Mouse (Mus musculus) MEL (cell line): ENCODE data around the gene Higd2a. TPM values are rescaled to one million over a fixed set of nuclear protein-coding genes. Genes with fewer than 3 reads are reported as not detected.

Source experiments
- DNase-seq: peaks from one replicate; pipeline ENCODE4 v3.0.0; 2011; ENCODE audit warnings: low read depth, low spot score
- H3K27ac ChIP-seq: 2 replicates; pipeline ENCODE4 v1.5.1; 2012; ENCODE audit warnings: low read depth, mild to moderate bottlenecking, control low read depth, low read length, moderate library complexity; ENCODE audit not compliant: control insufficient read depth
- H3K27me3 ChIP-seq, 2 experiments: fragments of 150-350 bp in 1 of 2; sonication (generic) in 1 of 2; 2 replicates each; pipeline ENCODE4 v1.6.1; 2012; ENCODE audit warnings: low read length in 2 of 2, mild to moderate bottlenecking in 2 of 2, improper control_type of control experiment in 1 of 2, moderate library complexity in 1 of 2; ENCODE audit not compliant: insufficient read depth in 2 of 2, control insufficient read depth in 1 of 2
- H3K36me3 ChIP-seq, 2 experiments: 2 replicates each; pipeline ENCODE4 v1.6.1; 2012 to 2014; ENCODE audit warnings: low read length in 2 of 2, improper control_type of control experiment in 1 of 2, inconsistent platforms in 1 of 2, mild to moderate bottlenecking in 1 of 2; ENCODE audit not compliant: insufficient read depth in 2 of 2, control insufficient read depth in 1 of 2
- H3K4me1 ChIP-seq, 2 experiments: fragments of 150-350 bp in 1 of 2; sonication (generic) in 1 of 2; 2 replicates each; pipeline ENCODE4 v1.6.1; 2012; ENCODE audit warnings: low read length in 2 of 2, improper control_type of control experiment in 1 of 2, mild to moderate bottlenecking in 1 of 2; ENCODE audit not compliant: insufficient read depth in 2 of 2, control insufficient read depth in 1 of 2
- H3K4me3 ChIP-seq, 2 experiments: fragments of 150-350 bp in 1 of 2; sonication (generic) in 1 of 2; 2 replicates each; pipeline ENCODE4 v1.5.1; 2012; ENCODE audit warnings: low read depth in 2 of 2, low read length in 2 of 2, mild to moderate bottlenecking in 2 of 2, moderate library complexity in 2 of 2, control low read depth in 1 of 2, improper control_type of control experiment in 1 of 2; ENCODE audit not compliant: control insufficient read depth in 1 of 2, insufficient read depth in 1 of 2
- H3K79me2 ChIP-seq: 2 replicates; pipeline ENCODE4 v1.6.1; 2012; ENCODE audit warnings: mild to moderate bottlenecking, low read length, moderate library complexity; ENCODE audit not compliant: control insufficient read depth, poor library complexity, insufficient read depth
- H3K9ac ChIP-seq: 2 replicates; pipeline ENCODE4 v1.6.1; 2012; ENCODE audit warnings: low read depth, mild to moderate bottlenecking, control low read depth, low read length, moderate library complexity; ENCODE audit not compliant: control insufficient read depth, poor library complexity, severe bottlenecking
- H3K9me3 ChIP-seq: fragments of 150-350 bp; sonication (generic); replicated peaks from 2 replicates; pipeline ENCODE4 v1.6.1; 2012; ENCODE audit warnings: mild to moderate bottlenecking, low read length, improper control_type of control experiment, moderate library complexity; ENCODE audit not compliant: insufficient read depth
- BHLHE40 ChIP-seq: IDR thresholded peaks from 2 replicates; pipeline ENCODE4 v1.6.1; 2012; ENCODE audit warnings: low read depth, mild to moderate bottlenecking, inconsistent platforms, low read length, improper control_type of control experiment, borderline replicate concordance
- CHD1 ChIP-seq: IDR thresholded peaks from 2 replicates; pipeline ENCODE4 v1.6.1; 2012; ENCODE audit warnings: low read depth, mild to moderate bottlenecking, inconsistent platforms, low read length, improper control_type of control experiment
- CTCF ChIP-seq, 3 experiments: IDR thresholded peaks in 2 of 3; conservative IDR thresholded peaks in 1 of 3; 2 replicates each; pipeline ENCODE4 v1.5.1; 2011 to 2012; ENCODE audit warnings: low read length in 3 of 3, low read depth in 2 of 3, mild to moderate bottlenecking in 2 of 3, improper control_type of control experiment in 1 of 3, inconsistent platforms in 1 of 3, mixed read lengths in 1 of 3, moderate library complexity in 1 of 3; ENCODE audit not compliant: control insufficient read depth in 1 of 3, insufficient read depth in 1 of 3, poor library complexity in 1 of 3, severe bottlenecking in 1 of 3
- E2F4 ChIP-seq: IDR thresholded peaks from 2 replicates; pipeline ENCODE4 v1.6.1; 2011; ENCODE audit warnings: low read depth, low read length, improper control_type of control experiment, borderline replicate concordance
- EP300 ChIP-seq, 2 experiments: IDR thresholded peaks; 2 replicates each; pipeline ENCODE4 v1.6.1; 2011; ENCODE audit warnings: improper control_type of control experiment in 2 of 2, low read length in 2 of 2, low read depth in 1 of 2, mild to moderate bottlenecking in 1 of 2
- ETS1 ChIP-seq: IDR thresholded peaks from 2 replicates; pipeline ENCODE4 v1.6.1; 2012; ENCODE audit warnings: low read depth, mild to moderate bottlenecking, inconsistent platforms, low read length, improper control_type of control experiment, moderate library complexity
- GATA1 ChIP-seq: IDR thresholded peaks from 2 replicates; pipeline ENCODE4 v1.6.1; 2011; ENCODE audit warnings: low read depth, low read length, improper control_type of control experiment
- JUND ChIP-seq: IDR thresholded peaks from 2 replicates; pipeline ENCODE4 v1.6.1; 2011; ENCODE audit warnings: low read depth, mild to moderate bottlenecking, improper control_type of control experiment, low read length
- MAFK ChIP-seq: IDR thresholded peaks from 2 replicates; pipeline ENCODE4 v1.6.1; 2011; ENCODE audit warnings: low read depth, mild to moderate bottlenecking, low read length, improper control_type of control experiment, borderline replicate concordance
- MAX ChIP-seq: IDR thresholded peaks from 2 replicates; pipeline ENCODE4 v1.6.1; 2011; ENCODE audit warnings: low read length, improper control_type of control experiment
- MEF2A ChIP-seq: IDR thresholded peaks from 2 replicates; pipeline ENCODE4 v1.6.1; 2014; ENCODE audit warnings: low read depth, mild to moderate bottlenecking, inconsistent platforms, low read length, improper control_type of control experiment; ENCODE audit not compliant: poor library complexity, insufficient replicate concordance, severe bottlenecking; ENCODE audit errors: extremely low read depth
- MXI1 ChIP-seq: IDR thresholded peaks from 2 replicates; pipeline ENCODE4 v1.6.1; 2011; ENCODE audit warnings: mild to moderate bottlenecking, low read depth, low read length, improper control_type of control experiment
- MYC ChIP-seq: IDR thresholded peaks from 2 replicates; pipeline ENCODE4 v1.6.1; 2011; ENCODE audit warnings: low read depth, mild to moderate bottlenecking, low read length, improper control_type of control experiment, moderate library complexity
- NRF1 ChIP-seq: IDR thresholded peaks from 2 replicates; pipeline ENCODE4 v1.6.1; 2014; ENCODE audit warnings: low read depth, mild to moderate bottlenecking, inconsistent platforms, low read length, improper control_type of control experiment, moderate library complexity; ENCODE audit not compliant: poor library complexity, insufficient read depth, severe bottlenecking
- POLR2A ChIP-seq, 2 experiments: IDR thresholded peaks; 2 replicates each; pipeline ENCODE4 v1.6.1; 2011 to 2012; ENCODE audit warnings: low read length in 2 of 2, mild to moderate bottlenecking in 2 of 2, control low read depth in 1 of 2, improper control_type of control experiment in 1 of 2, low read depth in 1 of 2, moderate library complexity in 1 of 2; ENCODE audit not compliant: control insufficient read depth in 1 of 2, insufficient read depth in 1 of 2, poor library complexity in 1 of 2
- POLR2AphosphoS2 ChIP-seq: IDR thresholded peaks from 2 replicates; pipeline ENCODE4 v1.6.1; 2011; ENCODE audit warnings: low read length, improper control_type of control experiment
- POLR2AphosphoS5 ChIP-seq: IDR thresholded peaks from 2 replicates; pipeline ENCODE4 v1.6.1; 2012; ENCODE audit warnings: low read depth, borderline replicate concordance, mild to moderate bottlenecking, inconsistent platforms, low read length, moderate library complexity, mixed read lengths
- RAD21 ChIP-seq: IDR thresholded peaks from 2 replicates; pipeline ENCODE4 v1.6.1; 2011; ENCODE audit warnings: mild to moderate bottlenecking, low read depth, low read length, improper control_type of control experiment
- RCOR1 ChIP-seq: IDR thresholded peaks from 2 replicates; pipeline ENCODE4 v1.6.1; 2012; ENCODE audit warnings: low read depth, mild to moderate bottlenecking, inconsistent platforms, low read length, improper control_type of control experiment
- SIN3A ChIP-seq: IDR thresholded peaks from 2 replicates; pipeline ENCODE4 v1.6.1; 2012; ENCODE audit warnings: low read length, improper control_type of control experiment, inconsistent platforms
- SMC3 ChIP-seq: IDR thresholded peaks from 2 replicates; pipeline ENCODE4 v1.6.1; 2011; ENCODE audit warnings: low read depth, low read length, improper control_type of control experiment
- USF1 ChIP-seq: IDR thresholded peaks from 2 replicates; pipeline ENCODE4 v1.6.1; 2014; ENCODE audit warnings: low read depth, mild to moderate bottlenecking, inconsistent platforms, low read length, improper control_type of control experiment, moderate library complexity
- USF2 ChIP-seq, 2 experiments: IDR thresholded peaks; 2 replicates each; pipeline ENCODE4 v1.6.1; 2011 to 2012; ENCODE audit warnings: improper control_type of control experiment in 2 of 2, low read length in 2 of 2, borderline replicate concordance in 1 of 2, inconsistent platforms in 1 of 2, low read depth in 1 of 2, mild to moderate bottlenecking in 1 of 2; ENCODE audit not compliant: insufficient read depth in 1 of 2
- ZKSCAN1 ChIP-seq: IDR thresholded peaks from 2 replicates; pipeline ENCODE4 v1.6.1; 2012; ENCODE audit warnings: low read depth, mild to moderate bottlenecking, inconsistent platforms, low read length, improper control_type of control experiment, moderate library complexity
- ZNF384 ChIP-seq: IDR thresholded peaks from 2 replicates; pipeline ENCODE4 v1.6.1; 2012; ENCODE audit warnings: low read depth, mild to moderate bottlenecking, inconsistent platforms, low read length, improper control_type of control experiment
- polyA plus RNA-seq, 2 experiments: library from polyadenylated mRNA; stranded (reverse) in 1 of 2; unstranded in 1 of 2; fragments of >175 nt in 1 of 2; fragments of >200 nt in 1 of 2; gene quantifications; 2 replicates each; pipeline versions ENCODE4 v1.2.1 to v1.2.4; 2012; ENCODE audit warnings: low replicate concordance in 2 of 2, low read depth in 1 of 2; ENCODE audit not compliant: insufficient read length in 2 of 2, insufficient read depth in 1 of 2, missing spikeins in 1 of 2
- total RNA-seq: library from RNA; depleted of rRNA; stranded (reverse); fragments of 300-350 nt; gene quantifications from 2 replicates; pipeline ENCODE4 v1.2.3, GENCODE M21; 2012

Higd2a gene
- total and polyA plus RNA-seq, 3 experiments = 54.0 to 131 TPM; not detected in 1

DNA sequence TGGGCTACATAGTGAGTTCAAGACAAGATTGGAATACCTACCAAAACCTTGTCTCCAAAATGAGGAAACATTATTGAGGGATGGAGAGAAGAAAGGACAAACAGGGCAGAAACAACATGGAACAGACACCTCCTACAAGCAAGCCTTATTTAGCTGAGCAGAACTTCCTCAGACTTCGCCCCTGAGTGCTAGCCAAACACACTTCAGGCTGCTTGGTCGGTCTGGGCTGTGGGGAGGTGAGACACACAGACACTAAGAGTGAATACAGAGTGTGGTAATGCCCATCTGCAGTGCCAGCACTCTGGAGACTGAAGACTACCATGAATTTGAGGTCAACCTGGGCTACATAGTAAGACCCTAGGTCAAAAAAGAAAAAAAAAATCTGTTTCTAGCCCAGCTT lies 30.4 kb upstream of the Higd2a start:
- Histone ChIP-seq H3K4me1 (peaks cover 0 to 6% of the 10 kb centered on the region in 2 experiments; a peak in 2 of 4 replicates), H3K27ac (no peak overlapping the region), H3K9me3 (no peaks in the 10 kb centered on the region), H3K4me3 (no peak overlapping the region), H3K36me3 (peaks cover 3 to 6% of the 10 kb centered on the region in 2 experiments), H3K79me2 (peaks cover 17% of the 10 kb centered on the region), H3K27me3 (no peaks in the 10 kb centered on the region), H3K9ac (no peak overlapping the region)
- no peak for DNase-seq
- no peak for TF ChIP-seq EP300 (IDR thresholded peaks at IDR 0.05; ENCODE audit: low read depth in 1 of 2, low read length in 2 of 2)
- TF ChIP-seq GATA1 = no peak
- TF ChIP-seq SIN3A = no peak
- no peak for TF ChIP-seq RAD21
- no peak for TF ChIP-seq BHLHE40
- no peak for TF ChIP-seq POLR2A (IDR thresholded peaks at IDR 0.05; ENCODE audit: control insufficient read depth in 1 of 2, insufficient read depth in 1 of 2, low read depth in 1 of 2, low read length in 2 of 2, poor library complexity in 1 of 2)
- TF ChIP-seq CTCF (IDR thresholded peaks at IDR 0.05 in 2 of 3, conservative IDR thresholded peaks at IDR 0.05 in 1 of 3; ENCODE audit: control insufficient read depth in 1 of 3, insufficient read depth in 1 of 3, low read depth in 2 of 3, low read length in 3 of 3, poor library complexity in 1 of 3, severe bottlenecking in 1 of 3) = no peak
- no peak for TF ChIP-seq POLR2AphosphoS5
- TF ChIP-seq E2F4 = no peak
- TF ChIP-seq POLR2AphosphoS2 = no peak
- no peak for TF ChIP-seq ZNF384
- TF ChIP-seq MAFK = no peak
- no peak for TF ChIP-seq ZKSCAN1

DNA sequence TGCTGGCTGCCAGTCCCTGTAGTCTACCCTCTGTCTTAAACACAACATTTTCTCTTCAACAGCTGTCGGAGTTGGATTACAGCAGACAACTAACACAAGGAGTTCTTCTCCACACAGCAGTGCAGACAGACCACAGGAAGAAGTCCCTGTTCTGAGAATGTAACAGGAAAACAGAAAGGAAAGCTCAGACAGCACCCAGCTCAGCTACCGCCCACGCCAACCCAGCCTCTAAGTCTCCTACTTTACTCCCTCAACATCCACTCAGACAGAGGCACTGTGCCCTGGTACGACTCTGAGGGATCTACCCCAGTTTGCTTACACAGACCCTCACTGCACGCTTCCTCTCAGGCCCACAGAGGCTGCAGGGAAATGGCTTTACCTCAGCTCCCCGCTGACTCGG lies 29.4 kb upstream of the Higd2a start:
- no peak overlapping the region for H3K27ac ChIP-seq
- no peaks in the 10 kb centered on the region for H3K27me3 ChIP-seq
- no peak for DNase-seq
- no peak overlapping the region for H3K4me3 ChIP-seq
- H3K9ac ChIP-seq = no peak overlapping the region
- H3K79me2 ChIP-seq = peaks cover 22% of the 10 kb centered on the region
- no peaks in the 10 kb centered on the region for H3K9me3 ChIP-seq
- peaks cover 3 to 6% of the 10 kb centered on the region in 2 experiments for H3K36me3 ChIP-seq
- H3K4me1 ChIP-seq = peaks cover 0 to 8% of the 10 kb centered on the region in 2 experiments; a peak in 2 of 4 replicates
- TF ChIP-seq ZKSCAN1 (no peak), MXI1 (no peak), E2F4 (no peak)

DNA sequence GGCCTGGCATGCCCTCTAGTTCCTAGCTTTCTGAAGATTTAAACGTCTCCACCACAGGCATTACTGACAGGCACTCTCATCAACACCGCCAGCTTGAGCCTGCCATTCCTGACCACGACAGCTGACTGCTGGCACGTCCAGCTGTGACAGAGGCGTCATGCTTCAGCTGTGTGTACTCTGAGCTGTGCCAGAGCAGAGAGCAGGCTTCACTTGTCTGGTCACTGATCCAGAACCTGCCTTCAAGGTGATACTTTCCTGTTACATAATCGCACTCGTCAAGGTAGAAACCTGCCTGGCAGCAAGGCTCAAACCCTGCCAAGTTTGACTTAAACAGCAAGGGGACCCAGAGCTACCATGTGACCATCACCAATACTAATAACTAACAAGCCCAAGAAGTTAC lies 27.4 kb upstream of the Higd2a start:
- no peaks in the 10 kb centered on the region for H3K9me3 ChIP-seq
- peaks cover 22% of the 10 kb centered on the region for H3K79me2 ChIP-seq
- TF ChIP-seq NRF1 (no peak), ETS1 (no peak), MYC (no peak), USF2 (IDR thresholded peaks at IDR 0.05; ENCODE audit: borderline replicate concordance in 1 of 2, insufficient read depth in 1 of 2, low read depth in 1 of 2, low read length in 2 of 2) (no peak), RCOR1 (no peak), JUND (no peak), MEF2A (no peak), SIN3A (no peak), CHD1 (no peak), USF1 (no peak), EP300 (IDR thresholded peaks at IDR 0.05; ENCODE audit: low read depth in 1 of 2, low read length in 2 of 2) (no peak), RAD21 (no peak), MAX (no peak), SMC3 (no peak)
- TF ChIP-seq, all 39 proteins: peak for 0
- no peak overlapping the region for H3K27ac ChIP-seq
- no peak overlapping the region for H3K9ac ChIP-seq
- H3K4me1 ChIP-seq = peaks cover 0 to 13% of the 10 kb centered on the region in 2 experiments; a peak in 2 of 4 replicates
- DNase-seq = no peak
- no peak overlapping the region for H3K4me3 ChIP-seq
- H3K36me3 ChIP-seq = peaks cover 2 to 11% of the 10 kb centered on the region in 2 experiments
- no peaks in the 10 kb centered on the region for H3K27me3 ChIP-seq
